Mouse (Mus musculus) hindbrain, embryonic 15.5 days (tissue): Measurements from ENCODE around the gene Sipa1l1. TPM values are rescaled to one million over a fixed set of nuclear protein-coding genes. Genes with fewer than 3 reads are reported as not detected.
"Not testable (repeated sequence)": the region's sequence is repeated elsewhere in the genome, so short reads cannot be mapped to it uniquely, and the experiment has no call there.

Experiments used
- ATAC-seq: fragments of 200-750 bp; cut with Nextera tagmentation; 2 replicates; pipeline ENCODE4 v1.8.0; 2017; ENCODE audit warnings: low read depth, moderate number of reproducible peaks, moderate TSS enrichment; ENCODE audit not compliant: low FRiP score
- H3K27ac ChIP-seq: fragments of 300-500 bp; sonication (generic); replicated peaks from 2 replicates; pipeline ENCODE4 v1.5.1; 2015; ENCODE audit warnings: mild to moderate bottlenecking, inconsistent platforms
- H3K27me3 ChIP-seq: fragments of 300-500 bp; sonication (generic); 2 replicates; pipeline ENCODE4 v1.6.1; 2015; ENCODE audit warnings: control low read depth, inconsistent platforms
- H3K36me3 ChIP-seq: fragments of 300-500 bp; sonication (generic); 2 replicates; pipeline ENCODE4 v1.6.1; 2015; ENCODE audit warnings: control low read depth, inconsistent platforms
- H3K4me1 ChIP-seq: fragments of 300-500 bp; sonication (generic); replicated peaks from 2 replicates; pipeline ENCODE4 v1.6.1; 2015; ENCODE audit warnings: control low read depth, inconsistent platforms
- H3K4me2 ChIP-seq: fragments of 300-500 bp; sonication (generic); 2 replicates; pipeline ENCODE4 v1.6.1; 2015; ENCODE audit warnings: moderate library complexity, mild to moderate bottlenecking, inconsistent platforms
- H3K4me3 ChIP-seq: fragments of 300-500 bp; sonication (generic); 2 replicates; pipeline ENCODE4 v1.5.1; 2015; ENCODE audit warnings: mild to moderate bottlenecking, inconsistent platforms
- H3K9ac ChIP-seq: fragments of 300-500 bp; sonication (generic); 2 replicates; pipeline ENCODE4 v1.6.1; 2015; ENCODE audit warnings: inconsistent platforms
- H3K9me3 ChIP-seq: fragments of 300-500 bp; sonication (generic); 2 replicates; pipeline ENCODE4 v1.6.1; 2016; ENCODE audit warnings: control low read depth, inconsistent platforms
- WGBS: fragments of 180-500 bp; shearing (Covaris S2); methylation state at CpG from one replicate; pipeline ENCODE4 v1.1.7; 2015; 5-methylcytosine and 5-hydroxymethylcytosine counted together
- polyA plus RNA-seq: library from polyadenylated mRNA; unstranded; fragments of >200 nt; fragmentation: Nextera tagmentation; extraction: Ambion mirVana; gene quantifications from 2 replicates; pipeline ENCODE4 v1.2.1, GENCODE M21; 2015

Gene Sipa1l1
- polyA plus RNA-seq, 1 experiment from 2014 or later = 14.1 TPM

DNA sequence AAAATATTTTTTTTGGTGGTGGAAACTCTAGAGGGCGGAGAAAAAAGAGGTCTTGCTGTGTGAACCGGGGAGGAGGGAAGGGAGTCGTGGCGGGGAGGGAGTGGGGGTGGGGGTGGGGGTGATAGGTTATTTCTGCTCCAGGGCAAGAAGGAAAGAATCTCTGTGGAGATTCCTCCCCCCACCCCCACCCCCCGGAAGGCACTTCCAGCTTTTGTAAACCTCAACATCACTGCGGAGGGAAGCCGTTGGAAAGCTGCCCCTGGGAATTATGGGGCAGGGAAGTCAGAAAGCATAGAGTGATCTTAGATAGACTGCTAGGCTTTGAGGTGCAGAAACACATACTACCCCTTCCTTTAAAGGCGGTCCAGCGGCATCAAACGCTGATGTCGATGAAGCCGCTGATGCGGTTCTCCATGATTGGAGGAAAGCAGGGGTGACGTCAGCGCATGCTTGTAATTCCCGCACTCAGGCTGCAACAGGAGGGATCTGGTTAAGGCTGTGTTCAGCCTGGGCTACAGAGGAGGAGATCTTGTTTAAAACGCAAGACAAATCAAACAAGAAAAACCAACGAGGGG lies 301.3 kb downstream of the Sipa1l1 start:
- H3K36me3 ChIP-seq = no peaks in the 10 kb centered on the region
- H3K9ac ChIP-seq = peak overlapping the region; percentile 55
- 3% methylated on average over 18 of the region's 18 CpGs for WGBS
- peak overlapping the region; percentile 95 for H3K4me2 ChIP-seq
- H3K27me3 ChIP-seq = no peaks in the 10 kb centered on the region
- no peaks in the 10 kb centered on the region for H3K9me3 ChIP-seq
- peak; percentile 93 for ATAC-seq
- H3K4me1 ChIP-seq = no peaks in the 10 kb centered on the region
- H3K27ac ChIP-seq = peak overlapping the region; percentile 81
- H3K4me3 ChIP-seq = peak overlapping the region; percentile 52

DNA sequence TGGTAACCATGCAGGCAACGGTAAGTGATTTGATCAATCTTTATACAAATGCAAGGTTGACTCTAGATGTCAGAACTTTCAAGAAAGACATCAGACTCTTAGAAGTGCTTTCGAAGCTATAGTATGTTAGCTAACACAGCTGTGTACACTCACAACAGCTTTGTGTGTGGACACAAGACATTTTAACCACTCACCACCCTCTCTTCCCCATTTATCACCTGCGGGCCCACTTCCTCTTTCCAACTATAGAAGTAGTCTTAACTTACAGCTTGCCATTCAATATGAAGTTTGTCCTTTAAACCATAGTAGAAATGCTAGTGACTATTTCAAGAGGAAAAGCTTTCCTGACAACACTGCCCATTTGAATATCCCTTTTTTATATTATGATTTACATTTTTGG lies 303.7 kb downstream of the Sipa1l1 start:
- ATAC-seq = no peak
- Histone ChIP-seq H3K27ac (no peak overlapping the region), H3K36me3 (no peaks in the 10 kb centered on the region), H3K4me1 (peaks cover 4% of the 10 kb centered on the region), H3K4me2 (no peak overlapping the region), H3K27me3 (0 out of 2 replicates have a peak, but pooled peaks cover 4% of the 10 kb centered on the region), H3K9ac (no peak overlapping the region), H3K4me3 (no peak overlapping the region), H3K9me3 (no peaks in the 10 kb centered on the region)
- WGBS = 87% methylated on average over 3 of the region's 3 CpGs

DNA sequence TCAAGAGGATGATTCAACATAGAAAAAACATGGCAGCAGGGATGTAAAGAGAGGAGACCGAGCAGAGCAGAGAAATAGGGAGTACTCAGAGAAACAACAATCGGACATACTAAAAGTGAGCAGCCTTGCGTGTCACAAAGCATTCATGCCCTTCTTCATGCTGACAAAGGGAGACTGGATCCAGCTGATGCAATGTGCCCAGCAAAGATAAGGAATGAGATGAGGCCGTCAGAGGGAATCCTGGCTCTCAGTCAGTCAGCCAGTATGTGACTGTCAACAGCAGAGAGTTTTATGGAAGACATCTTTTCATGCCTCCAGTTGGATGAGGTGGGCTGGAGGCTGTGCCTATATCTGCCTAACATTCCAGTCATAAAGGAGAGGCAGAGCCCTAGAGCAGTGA lies 304.1 kb downstream of the Sipa1l1 start:
- Histone ChIP-seq H3K27me3 (0 out of 2 replicates have a peak, but pooled peaks cover 4% of the 10 kb centered on the region), H3K9ac (no peak overlapping the region), H3K27ac (no peak overlapping the region), H3K4me2 (no peak overlapping the region), H3K4me1 (peaks cover 8% of the 10 kb centered on the region), H3K4me3 (no peak overlapping the region), H3K9me3 (no peaks in the 10 kb centered on the region), H3K36me3 (no peaks in the 10 kb centered on the region)
- no peak for ATAC-seq
- WGBS = 69% methylated on average over 4 of the region's 4 CpGs

DNA sequence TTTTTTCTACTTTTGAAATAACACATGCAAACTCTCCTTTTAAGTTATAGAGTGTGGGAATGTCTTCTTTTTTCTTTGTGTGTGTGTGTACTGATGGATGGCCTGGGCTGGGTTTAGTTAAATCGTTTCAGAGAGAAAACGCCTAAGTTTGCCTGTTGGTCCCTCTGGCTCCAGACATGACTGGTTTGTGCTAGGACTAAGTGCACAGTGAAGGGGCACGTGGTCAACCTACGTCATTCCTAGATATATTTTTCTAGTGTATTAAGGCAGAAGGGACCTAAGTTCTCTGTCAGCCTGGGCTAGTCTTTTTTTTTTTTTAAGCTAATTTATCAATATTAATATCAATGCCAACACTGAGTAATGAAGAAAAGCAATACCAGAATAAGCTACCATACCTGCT lies 305.3 kb downstream of the Sipa1l1 start:
- no peaks in the 10 kb centered on the region for H3K9me3 ChIP-seq
- no peak for ATAC-seq
- no peak overlapping the region for H3K4me3 ChIP-seq
- no peak overlapping the region for H3K9ac ChIP-seq
- no peak overlapping the region for H3K27ac ChIP-seq
- H3K4me2 ChIP-seq = no peak overlapping the region
- WGBS = 89% methylated on average over 4 of the region's 4 CpGs
- peaks cover 15% of the 10 kb centered on the region for H3K4me1 ChIP-seq
- no peaks in the 10 kb centered on the region for H3K36me3 ChIP-seq
- 0 out of 2 replicates have a peak, but pooled peaks cover 4% of the 10 kb centered on the region for H3K27me3 ChIP-seq

DNA sequence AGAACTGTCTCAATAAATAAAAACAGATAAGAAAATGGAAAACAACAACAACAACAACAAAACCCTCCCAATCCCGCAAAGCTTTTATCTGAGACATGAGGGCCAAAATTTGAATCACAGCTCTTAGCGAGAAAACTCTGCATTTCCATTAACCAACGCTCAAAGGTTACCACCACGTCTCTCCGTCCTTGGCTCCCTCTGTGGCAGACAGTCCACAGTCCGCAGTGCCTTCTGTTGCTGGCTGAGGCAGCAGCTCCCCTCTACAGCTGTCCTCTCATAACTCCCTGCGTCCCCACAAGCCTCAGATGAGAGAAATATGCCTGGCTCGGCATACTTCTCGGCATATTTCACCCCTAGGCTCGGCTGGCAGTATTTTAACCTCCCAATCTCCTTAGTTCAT lies 306.9 kb downstream of the Sipa1l1 start:
- Histone ChIP-seq H3K27me3 (0 out of 2 replicates have a peak, but pooled peaks cover 4% of the 10 kb centered on the region), H3K9ac (no peak overlapping the region), H3K4me3 (no peak overlapping the region), H3K4me2 (no peak overlapping the region), H3K36me3 (no peaks in the 10 kb centered on the region), H3K9me3 (no peaks in the 10 kb centered on the region), H3K4me1 (peaks cover 15% of the 10 kb centered on the region), H3K27ac (no peak overlapping the region)
- ATAC-seq = no peak
- 81% methylated on average over 10 of the region's 10 CpGs for WGBS

DNA sequence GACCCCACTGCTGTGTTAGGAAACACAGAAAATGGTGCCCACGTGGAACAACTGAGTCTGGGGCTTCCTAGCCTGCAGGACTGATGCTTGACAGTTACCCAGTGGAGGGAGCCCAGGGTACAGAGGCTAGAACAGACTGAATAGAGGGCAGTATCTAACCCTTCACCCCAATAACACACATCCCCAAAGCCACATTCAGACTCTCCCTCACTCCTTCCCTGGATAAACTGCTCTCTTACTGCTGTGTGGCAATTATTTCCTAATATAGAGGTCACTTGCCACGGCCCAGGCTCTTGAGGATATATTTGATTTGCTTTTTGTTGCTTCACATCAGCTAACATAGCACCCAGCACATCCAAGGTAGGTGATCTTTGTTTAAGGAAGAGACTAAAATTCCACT lies 307.5 kb downstream of the Sipa1l1 start:
- H3K9me3 ChIP-seq = no peaks in the 10 kb centered on the region
- no peak overlapping the region for H3K4me3 ChIP-seq
- no peaks in the 10 kb centered on the region for H3K36me3 ChIP-seq
- WGBS = 52% methylated on average over 2 of the region's 2 CpGs
- 0 out of 2 replicates have a peak, but pooled peaks cover 4% of the 10 kb centered on the region for H3K27me3 ChIP-seq
- H3K9ac ChIP-seq = no peak overlapping the region
- H3K27ac ChIP-seq = no peak overlapping the region
- no peak for ATAC-seq
- no peak overlapping the region for H3K4me2 ChIP-seq
- peaks cover 15% of the 10 kb centered on the region for H3K4me1 ChIP-seq

DNA sequence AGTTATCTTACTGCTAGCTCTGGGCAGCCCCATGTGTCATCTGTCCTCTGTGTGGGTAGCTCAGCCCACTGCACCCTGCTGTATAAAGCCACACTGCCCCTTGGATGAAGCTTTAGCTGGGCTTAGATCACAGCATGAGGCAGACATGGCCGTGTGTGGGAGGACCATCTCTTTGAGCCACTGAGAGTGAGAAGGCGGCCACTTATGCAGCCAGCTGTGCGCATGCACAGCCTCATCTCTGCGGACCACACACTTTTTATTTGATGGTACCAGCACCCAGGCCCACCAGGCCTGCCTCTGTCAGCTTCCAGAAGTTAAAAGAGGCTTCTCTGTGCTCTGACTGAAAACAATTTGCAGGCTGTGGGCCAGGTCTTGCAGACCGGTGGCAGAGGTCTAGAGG lies 308.7 kb downstream of the Sipa1l1 start:
- 0 out of 2 replicates have a peak, but pooled peaks have one; percentile 45 for ATAC-seq
- Histone ChIP-seq H3K27ac (no peak overlapping the region), H3K4me1 (peaks cover 15% of the 10 kb centered on the region), H3K27me3 (0 out of 2 replicates have a peak, but pooled peaks cover 4% of the 10 kb centered on the region), H3K4me2 (no peak overlapping the region), H3K9me3 (no peaks in the 10 kb centered on the region), H3K9ac (no peak overlapping the region), H3K4me3 (no peak overlapping the region), H3K36me3 (no peaks in the 10 kb centered on the region)
- WGBS = 24% methylated on average over 5 of the region's 5 CpGs

DNA sequence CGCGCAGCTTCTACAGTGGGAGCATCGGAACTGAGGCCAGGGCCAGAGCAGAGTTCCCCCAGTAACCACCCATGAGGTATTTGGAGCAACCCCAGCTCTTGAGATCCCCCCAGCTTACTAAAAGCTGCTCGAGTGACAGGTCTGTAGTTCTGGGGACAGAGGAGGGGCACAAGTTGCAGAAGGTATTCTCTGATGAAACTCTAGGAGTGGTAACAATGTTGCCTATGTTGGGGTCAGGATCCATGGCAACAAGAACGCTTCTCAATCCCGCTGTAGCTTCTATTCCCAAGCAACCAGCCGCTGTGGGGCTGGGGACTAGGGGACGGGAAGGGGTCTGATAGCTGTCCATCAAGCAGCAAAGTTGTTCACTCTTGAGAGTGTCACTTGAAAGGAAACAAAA lies 309.1 kb downstream of the Sipa1l1 start:
- Histone ChIP-seq H3K27me3 (0 out of 2 replicates have a peak, but pooled peaks cover 4% of the 10 kb centered on the region), H3K36me3 (no peaks in the 10 kb centered on the region), H3K27ac (no peak overlapping the region), H3K4me1 (peaks cover 15% of the 10 kb centered on the region), H3K4me3 (no peak overlapping the region), H3K4me2 (no peak overlapping the region), H3K9me3 (no peaks in the 10 kb centered on the region), H3K9ac (no peak overlapping the region)
- WGBS = 15% methylated on average over 8 of the region's 8 CpGs
- peak; percentile 34; the same call in 1 of the 2 replicates for ATAC-seq

DNA sequence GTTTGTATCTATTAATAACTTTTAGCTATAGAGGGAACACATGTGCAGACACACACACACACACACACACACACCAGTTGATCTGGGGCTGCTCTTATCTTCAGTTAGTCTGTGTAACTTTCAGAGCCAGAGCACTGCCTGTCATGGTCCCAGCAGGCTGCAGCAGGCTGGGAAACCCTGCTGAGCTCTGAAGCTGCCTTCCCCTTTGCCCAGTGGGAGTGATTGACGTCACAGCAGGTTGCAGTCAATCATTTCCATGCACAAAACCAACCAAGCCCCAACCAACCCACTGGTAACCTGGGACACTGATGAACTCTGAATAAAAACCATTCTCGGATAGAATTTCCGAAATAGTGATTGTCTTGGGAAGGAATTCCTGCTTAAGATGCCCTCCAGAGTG lies 310.3 kb downstream of the Sipa1l1 start:
- Histone ChIP-seq H3K9ac (no peak overlapping the region), H3K4me1 (peaks cover 15% of the 10 kb centered on the region), H3K36me3 (no peaks in the 10 kb centered on the region), H3K4me2 (no peak overlapping the region), H3K27me3 (0 out of 2 replicates have a peak, but pooled peaks cover 4% of the 10 kb centered on the region), H3K9me3 (no peaks in the 10 kb centered on the region), H3K4me3 (no peak overlapping the region), H3K27ac (no peak overlapping the region)
- 32% methylated on average over 3 of the region's 3 CpGs for WGBS
- ATAC-seq = no peak

DNA sequence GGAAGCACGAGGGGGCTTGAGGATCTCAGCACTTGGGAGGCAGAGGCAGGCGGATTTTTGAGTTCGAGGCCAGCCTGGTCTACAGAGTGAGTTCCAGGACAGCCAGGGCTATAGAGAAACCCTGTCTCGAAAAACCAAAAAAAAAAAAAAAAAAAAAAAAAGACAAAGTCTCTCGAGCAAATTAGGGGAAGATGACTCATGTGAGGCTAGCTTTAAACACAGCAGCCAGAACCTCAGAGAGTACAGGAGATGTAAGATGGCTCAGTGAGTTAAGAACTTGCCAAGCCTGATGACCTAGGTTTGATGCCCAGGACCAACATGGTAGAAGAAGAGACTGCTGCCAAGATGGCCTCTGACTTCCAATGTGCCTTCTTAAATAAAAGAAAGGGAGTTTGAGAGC lies 311.3 kb downstream of the Sipa1l1 start:
- H3K9ac ChIP-seq, H3K4me3 ChIP-seq, H3K36me3 ChIP-seq, H3K27ac ChIP-seq, H3K9me3 ChIP-seq, H3K27me3 ChIP-seq, ATAC-seq, H3K4me2 ChIP-seq: not testable (repeated sequence)
- WGBS = 72% methylated on average over 5 of the region's 5 CpGs
- peaks cover 15% of the 10 kb centered on the region for H3K4me1 ChIP-seq

DNA sequence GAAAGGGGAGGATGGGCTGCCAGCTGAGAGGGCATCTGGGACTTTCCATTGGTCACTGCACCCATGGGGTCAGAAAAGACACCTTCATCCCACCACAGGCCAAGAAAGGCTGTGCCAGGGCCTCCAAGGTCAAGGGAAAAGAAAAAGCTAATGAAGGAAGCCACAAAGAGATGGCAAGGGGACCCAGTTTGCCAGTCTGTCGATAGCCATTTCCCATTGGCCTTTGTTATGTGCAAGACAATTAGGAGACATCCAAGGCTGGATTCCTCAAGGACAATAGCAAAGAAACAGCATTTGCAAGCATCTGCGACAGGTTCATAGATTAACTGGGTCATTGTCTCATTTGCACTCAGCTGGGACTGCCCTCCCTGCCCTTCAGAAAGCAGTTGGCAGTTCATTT lies 316.3 kb downstream of the Sipa1l1 start:
- H3K27me3 ChIP-seq = no peaks in the 10 kb centered on the region
- H3K27ac ChIP-seq = no peak overlapping the region
- no peak overlapping the region for H3K4me3 ChIP-seq
- H3K4me1 ChIP-seq = no peaks in the 10 kb centered on the region
- H3K9ac ChIP-seq = no peak overlapping the region
- H3K36me3 ChIP-seq = no peaks in the 10 kb centered on the region
- H3K4me2 ChIP-seq = no peak overlapping the region
- ATAC-seq = no peak
- H3K9me3 ChIP-seq = no peaks in the 10 kb centered on the region
- 34% methylated on average over 2 of the region's 2 CpGs for WGBS

DNA sequence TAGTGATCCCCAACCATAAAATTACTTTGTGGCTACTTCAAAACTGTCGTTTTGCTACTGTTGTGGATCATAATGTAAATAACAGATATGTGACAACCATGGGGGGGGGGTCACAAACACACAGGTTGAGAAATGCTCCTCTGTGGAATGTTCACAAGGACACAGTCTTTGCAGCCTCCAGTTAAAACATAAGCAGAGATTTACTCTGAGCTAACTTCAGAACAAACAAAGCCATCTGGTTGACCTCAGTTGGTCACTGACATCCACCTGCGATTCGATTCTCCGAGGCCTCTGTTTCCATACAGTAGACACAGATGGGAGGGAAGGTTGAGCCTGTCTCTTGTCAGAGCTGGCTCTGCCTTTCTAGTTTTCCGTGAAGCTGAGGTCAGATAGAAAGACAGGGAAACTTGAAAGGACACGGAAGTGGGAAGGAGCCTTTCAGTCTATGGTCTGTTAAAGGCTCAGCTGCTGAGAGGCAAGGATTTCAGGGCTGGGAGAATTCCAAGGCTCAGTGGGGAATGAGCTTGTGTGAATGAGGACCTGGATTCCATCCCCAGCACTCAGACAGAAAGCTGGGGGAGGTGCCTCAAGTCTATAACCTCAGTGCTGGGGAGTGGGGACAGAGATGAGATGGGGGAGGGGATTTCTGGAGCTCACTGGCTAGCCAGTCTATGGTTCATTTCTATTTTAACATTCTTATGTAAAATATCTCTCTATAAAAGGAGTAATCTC lies 317.9 kb downstream of the Sipa1l1 start:
- no peak overlapping the region for H3K27ac ChIP-seq
- WGBS = 40% methylated on average over 6 of the region's 6 CpGs
- H3K4me2 ChIP-seq = no peak overlapping the region
- no peak overlapping the region for H3K4me3 ChIP-seq
- no peak for ATAC-seq
- no peaks in the 10 kb centered on the region for H3K9me3 ChIP-seq
- no peaks in the 10 kb centered on the region for H3K36me3 ChIP-seq
- H3K4me1 ChIP-seq = no peaks in the 10 kb centered on the region
- H3K27me3 ChIP-seq = no peaks in the 10 kb centered on the region
- no peak overlapping the region for H3K9ac ChIP-seq
